Mouse (Mus musculus) natural killer cell, adult 2 months (primary cell): ENCODE data around the gene Ube2v1.

Source experiments
- DNase-seq, 2 experiments: peaks; one replicate each; pipeline ENCODE4 v3.0.0; 2022; ENCODE audit warnings: low spot score in 2 of 2

Gene Ube2v1

DNA sequence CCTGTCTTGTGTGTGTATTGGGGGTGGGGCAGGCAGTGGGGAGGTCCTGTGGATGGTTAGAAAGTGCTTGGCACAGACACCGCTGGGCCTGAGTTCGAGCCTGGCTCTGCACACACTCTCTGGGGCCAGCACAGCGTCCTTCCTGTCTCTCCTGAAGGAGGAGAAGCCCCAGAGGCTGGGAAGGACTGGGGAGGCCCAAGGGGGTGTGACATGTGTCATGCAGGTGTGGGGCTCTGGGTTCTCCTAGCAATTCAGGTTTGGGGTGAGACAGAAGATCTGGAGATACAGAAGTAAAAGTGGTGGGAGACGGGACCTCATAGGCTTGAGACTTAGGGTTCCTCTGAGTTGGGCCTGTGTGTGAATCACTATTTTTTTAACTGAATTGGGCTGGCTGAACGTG is 68.9 kb downstream of the Ube2v1 start:
- DNase-seq: no peak

DNA sequence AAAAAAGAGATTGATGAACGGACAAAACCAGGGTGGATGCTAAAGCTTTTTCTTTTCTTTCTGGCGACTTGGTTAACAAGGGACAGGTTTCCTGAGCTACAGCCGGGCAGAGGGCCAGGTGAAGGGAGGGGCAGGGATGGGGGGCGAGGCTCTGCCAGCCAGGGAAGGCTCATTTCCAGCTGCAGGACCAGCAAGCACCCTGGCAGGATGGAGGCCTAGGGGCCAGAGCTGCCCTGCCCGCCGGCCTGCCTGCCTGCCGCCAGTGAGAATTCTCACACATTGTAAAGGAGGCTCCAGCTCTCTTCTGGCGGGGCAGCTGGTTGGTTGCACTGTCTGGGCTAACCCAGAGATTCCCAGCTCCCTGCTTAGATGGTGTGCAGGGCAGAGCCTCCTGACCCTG is 69.8 kb downstream of the Ube2v1 start:
- DNase-seq: no peak

- DNase-seq: no peak
These were observed 72.5 kb downstream of the Ube2v1 start for GRCm38 (mm10) chr2:167559413-167559812.
